Mouse (Mus musculus) midbrain, embryonic 15.5 days (tissue): Measurements from ENCODE around the gene Rfx1. TPM values are rescaled to one million over a fixed set of nuclear protein-coding genes. Genes with fewer than 3 reads are reported as not detected.

Experiments
- ATAC-seq: fragments of 200-750 bp; cut with Nextera tagmentation; replicated peaks from 2 replicates; pipeline ENCODE4 v1.8.0; 2017; ENCODE audit warnings: moderate TSS enrichment
- H3K27ac ChIP-seq: fragments of 300-500 bp; sonication (generic); 2 replicates; pipeline ENCODE4 v1.5.1; 2015; ENCODE audit warnings: mild to moderate bottlenecking, inconsistent platforms
- H3K27me3 ChIP-seq: fragments of 300-500 bp; sonication (generic); replicated peaks from 2 replicates; pipeline ENCODE4 v1.6.1; 2015; ENCODE audit warnings: inconsistent platforms
- H3K36me3 ChIP-seq: fragments of 300-500 bp; sonication (generic); replicated peaks from 2 replicates; pipeline ENCODE4 v1.6.1; 2015; ENCODE audit warnings: inconsistent platforms
- H3K4me1 ChIP-seq: fragments of 300-500 bp; sonication (generic); 2 replicates; pipeline ENCODE4 v1.6.1; 2015; ENCODE audit warnings: inconsistent platforms
- H3K4me2 ChIP-seq: fragments of 300-500 bp; sonication (generic); 2 replicates; pipeline ENCODE4 v1.6.1; 2015; ENCODE audit warnings: inconsistent platforms, mild to moderate bottlenecking, moderate library complexity
- H3K4me3 ChIP-seq: fragments of 300-500 bp; sonication (generic); 2 replicates; pipeline ENCODE4 v1.5.1; 2015; ENCODE audit warnings: mild to moderate bottlenecking, inconsistent platforms
- H3K9ac ChIP-seq: fragments of 300-500 bp; sonication (generic); 2 replicates; pipeline ENCODE4 v1.6.1; 2015; ENCODE audit warnings: mild to moderate bottlenecking, inconsistent platforms
- H3K9me3 ChIP-seq: fragments of 300-500 bp; sonication (generic); 2 replicates; pipeline ENCODE4 v1.6.1; 2016; ENCODE audit warnings: inconsistent platforms
- WGBS: fragments of 180-500 bp; shearing (Covaris S2); methylation state at CpG from one replicate; pipeline ENCODE4 v1.1.7; 2015; ENCODE audit warnings: mixed read lengths; 5-methylcytosine and 5-hydroxymethylcytosine counted together
- polyA plus RNA-seq: library from polyadenylated mRNA; unstranded; fragments of >200 nt; fragmentation: Nextera tagmentation; extraction: Ambion mirVana; gene quantifications from 2 replicates; pipeline ENCODE4 v1.2.1, GENCODE M21; 2015

Gene Rfx1
- 12.4 and 14.0 TPM in 2 replicates for polyA plus RNA-seq

GRCm38 (mm10) chr8:84066291-84066930 is at the start of gene Rfx1:
Gene Rfx1, plus strand, starts transcription at chr8:84066834.
- under 1% methylated on average over 51 of the region's 51 CpGs for WGBS
- Histone ChIP-seq H3K27ac (peak within 1 kb of the TSS; percentile 97), H3K4me1 (peaks cover 45% of the 10 kb centered on the region), H3K4me3 (peak within 1 kb of the TSS; percentile 85), H3K36me3 (no peaks in the 10 kb centered on the region), H3K4me2 (peak within 1 kb of the TSS; percentile 90), H3K9ac (peak within 1 kb of the TSS; percentile 83), H3K9me3 (no peaks in the 10 kb centered on the region), H3K27me3 (no peaks in the 10 kb centered on the region)
- peak; percentile 99 for ATAC-seq

- Histone ChIP-seq H3K4me1 (peaks cover 4% of the 10 kb centered on the region; the same call in 1 of the 2 replicates), H3K4me3 (no peak overlapping the region)
- 87% methylated on average over 9 of the region's 9 CpGs for WGBS
Measured at GRCm38 (mm10) chr8:84019738-84020137, 46.9 kb upstream of the Rfx1 start.

GRCm38 (mm10) chr8:84021096-84021495 is 45.5 kb upstream of the Rfx1 start, which contains the start of gene Palm3:
Gene Palm3, plus strand, starts transcription at chr8:84021471.
- 10% methylated on average over 18 of the region's 18 CpGs for WGBS
- Histone ChIP-seq H3K4me1 (peaks cover 8% of the 10 kb centered on the region; the same call in 1 of the 2 replicates), H3K4me2 (no peak within 1 kb of the TSS), H3K27ac (no peak within 1 kb of the TSS), H3K36me3 (no peaks in the 10 kb centered on the region), H3K9me3 (no peaks in the 10 kb centered on the region), H3K27me3 (peaks cover 25% of the 10 kb centered on the region), H3K4me3 (no peak within 1 kb of the TSS), H3K9ac (no peak within 1 kb of the TSS)
- no peak for ATAC-seq

More at GRCm38 (mm10) chr8:84019738-84020137, 46.9 kb upstream of the Rfx1 start:
- no peak overlapping the region for H3K27ac ChIP-seq
- no peaks in the 10 kb centered on the region for H3K9me3 ChIP-seq
- no peak overlapping the region for H3K9ac ChIP-seq
- H3K4me2 ChIP-seq = no peak overlapping the region
- no peaks in the 10 kb centered on the region for H3K36me3 ChIP-seq
- ATAC-seq = no peak
- H3K27me3 ChIP-seq = peaks cover 21% of the 10 kb centered on the region

GRCm38 (mm10) chr8:84021569-84021968 is 45.1 kb upstream of the Rfx1 start:
- H3K9ac ChIP-seq = no peak overlapping the region
- ATAC-seq = no peak
- peaks cover 12% of the 10 kb centered on the region; the same call in 1 of the 2 replicates for H3K4me1 ChIP-seq
- H3K36me3 ChIP-seq = no peaks in the 10 kb centered on the region
- peaks cover 29% of the 10 kb centered on the region for H3K27me3 ChIP-seq
- no peak overlapping the region for H3K4me2 ChIP-seq
- no peak overlapping the region for H3K27ac ChIP-seq
- WGBS = 36% methylated on average over 12 of the region's 12 CpGs
- H3K9me3 ChIP-seq = no peaks in the 10 kb centered on the region
- H3K4me3 ChIP-seq = no peak overlapping the region

- H3K4me2 ChIP-seq = no peak overlapping the region
- peaks cover 12% of the 10 kb centered on the region; the same call in 1 of the 2 replicates for H3K4me1 ChIP-seq
- H3K27ac ChIP-seq = no peak overlapping the region
- H3K9me3 ChIP-seq = no peaks in the 10 kb centered on the region
- H3K9ac ChIP-seq = no peak overlapping the region
- ATAC-seq = no peak
- H3K27me3 ChIP-seq = peaks cover 39% of the 10 kb centered on the region
- 58% methylated on average over 5 of the region's 5 CpGs for WGBS
- H3K36me3 ChIP-seq = no peaks in the 10 kb centered on the region
- H3K4me3 ChIP-seq = no peak overlapping the region
Measured at GRCm38 (mm10) chr8:84023085-84023484, 43.5 kb upstream of the Rfx1 start.

- Histone ChIP-seq H3K4me2 (no peak overlapping the region), H3K9me3 (no peaks in the 10 kb centered on the region), H3K27ac (no peak overlapping the region), H3K9ac (no peak overlapping the region), H3K36me3 (no peaks in the 10 kb centered on the region), H3K4me1 (peaks cover 12% of the 10 kb centered on the region; the same call in 1 of the 2 replicates), H3K4me3 (no peak overlapping the region), H3K27me3 (peaks cover 39% of the 10 kb centered on the region)
- ATAC-seq = no peak
- WGBS = 82% methylated on average over 1 of the region's 1 CpGs
Measured at GRCm38 (mm10) chr8:84023631-84024030, 43.0 kb upstream of the Rfx1 start.

GRCm38 (mm10) chr8:84024171-84024570 is 42.5 kb upstream of the Rfx1 start:
- ATAC-seq = no peak
- no peak overlapping the region for H3K9ac ChIP-seq
- H3K9me3 ChIP-seq = no peaks in the 10 kb centered on the region
- WGBS = 13% methylated on average over 10 of the region's 10 CpGs
- peaks cover 12% of the 10 kb centered on the region; the same call in 1 of the 2 replicates for H3K4me1 ChIP-seq
- no peaks in the 10 kb centered on the region for H3K36me3 ChIP-seq
- H3K4me2 ChIP-seq = no peak overlapping the region
- no peak overlapping the region for H3K27ac ChIP-seq
- H3K4me3 ChIP-seq = no peak overlapping the region
- H3K27me3 ChIP-seq = peaks cover 39% of the 10 kb centered on the region

GRCm38 (mm10) chr8:84025863-84026262 is 40.8 kb upstream of the Rfx1 start:
- H3K27ac ChIP-seq = no peak overlapping the region
- H3K27me3 ChIP-seq = peaks cover 35% of the 10 kb centered on the region
- H3K9me3 ChIP-seq = no peaks in the 10 kb centered on the region
- H3K4me3 ChIP-seq = peak overlapping the region; percentile 52
- H3K36me3 ChIP-seq = no peaks in the 10 kb centered on the region
- peaks cover 12% of the 10 kb centered on the region; the same call in 1 of the 2 replicates for H3K4me1 ChIP-seq
- ATAC-seq = peak; percentile 71
- H3K4me2 ChIP-seq = peak overlapping the region; percentile 96
- peak overlapping the region; percentile 40 for H3K9ac ChIP-seq
- under 1% methylated on average over 41 of the region's 41 CpGs for WGBS

GRCm38 (mm10) chr8:84027449-84027848 is 39.2 kb upstream of the Rfx1 start:
- ATAC-seq = no peak
- no peaks in the 10 kb centered on the region for H3K9me3 ChIP-seq
- 15% methylated on average over 10 of the region's 10 CpGs for WGBS
- no peak overlapping the region for H3K4me2 ChIP-seq
- no peak overlapping the region for H3K27ac ChIP-seq
- peaks cover 26% of the 10 kb centered on the region for H3K27me3 ChIP-seq
- H3K4me1 ChIP-seq = peaks cover 8% of the 10 kb centered on the region; the same call in 1 of the 2 replicates
- no peak overlapping the region for H3K9ac ChIP-seq
- no peaks in the 10 kb centered on the region for H3K36me3 ChIP-seq
- H3K4me3 ChIP-seq = no peak overlapping the region

GRCm38 (mm10) chr8:84029272-84029671 is 37.4 kb upstream of the Rfx1 start:
- H3K4me3 ChIP-seq = no peak overlapping the region
- H3K27me3 ChIP-seq = peaks cover 19% of the 10 kb centered on the region
- peaks cover 8% of the 10 kb centered on the region; the same call in 1 of the 2 replicates for H3K4me1 ChIP-seq
- H3K9ac ChIP-seq = no peak overlapping the region
- H3K9me3 ChIP-seq = no peaks in the 10 kb centered on the region
- no peak overlapping the region for H3K4me2 ChIP-seq
- WGBS = 93% methylated on average over 5 of the region's 5 CpGs
- H3K36me3 ChIP-seq = no peaks in the 10 kb centered on the region
- no peak overlapping the region for H3K27ac ChIP-seq
- ATAC-seq = no peak

- no peak overlapping the region for H3K9ac ChIP-seq
- H3K9me3 ChIP-seq = no peaks in the 10 kb centered on the region
- H3K4me2 ChIP-seq = no peak overlapping the region
- 76% methylated on average over 4 of the region's 4 CpGs for WGBS
- no peak overlapping the region for H3K4me3 ChIP-seq
- no peak overlapping the region for H3K27ac ChIP-seq
- H3K36me3 ChIP-seq = no peaks in the 10 kb centered on the region
- H3K27me3 ChIP-seq = no peaks in the 10 kb centered on the region
- no peaks in the 10 kb centered on the region for H3K4me1 ChIP-seq
- ATAC-seq = no peak
Measured at GRCm38 (mm10) chr8:84032777-84033176, 33.9 kb upstream of the Rfx1 start.

GRCm38 (mm10) chr8:84038015-84038414 is 28.6 kb upstream of the Rfx1 start:
- H3K4me2 ChIP-seq = no peak overlapping the region
- H3K27ac ChIP-seq = no peak overlapping the region
- H3K9me3 ChIP-seq = no peaks in the 10 kb centered on the region
- 77% methylated on average over 5 of the region's 5 CpGs for WGBS
- H3K27me3 ChIP-seq = peaks cover 33% of the 10 kb centered on the region
- H3K4me1 ChIP-seq = peaks cover 11% of the 10 kb centered on the region
- H3K9ac ChIP-seq = no peak overlapping the region
- no peak overlapping the region for H3K4me3 ChIP-seq
- ATAC-seq = no peak
- H3K36me3 ChIP-seq = no peaks in the 10 kb centered on the region

- 10% methylated on average over 5 of the region's 5 CpGs for WGBS
- ATAC-seq = no peak
Measured at GRCm38 (mm10) chr8:84039050-84039449, 27.6 kb upstream of the Rfx1 start.

More at GRCm38 (mm10) chr8:84039050-84039449, 27.6 kb upstream of the Rfx1 start:
- no peak overlapping the region for H3K9ac ChIP-seq
- peaks cover 43% of the 10 kb centered on the region for H3K27me3 ChIP-seq
- no peaks in the 10 kb centered on the region for H3K36me3 ChIP-seq
- no peak overlapping the region for H3K27ac ChIP-seq
- H3K4me3 ChIP-seq = no peak overlapping the region
- H3K4me1 ChIP-seq = peaks cover 11% of the 10 kb centered on the region
- no peaks in the 10 kb centered on the region for H3K9me3 ChIP-seq
- no peak overlapping the region for H3K4me2 ChIP-seq
